Mouse (Mus musculus) regulatory T cell (primary cell): ENCODE data around the gene Prdm11.

Source experiments
- in situ Hi-C: fragments of 300-600 bp; cut with MboI, MseI; formaldehyde crosslinking; loops from one replicate; pipeline ENCODE4 v1.15.1; 2025; ENCODE audit warnings: high pct_unique_total_duplicates

Prdm11 gene

DNA sequence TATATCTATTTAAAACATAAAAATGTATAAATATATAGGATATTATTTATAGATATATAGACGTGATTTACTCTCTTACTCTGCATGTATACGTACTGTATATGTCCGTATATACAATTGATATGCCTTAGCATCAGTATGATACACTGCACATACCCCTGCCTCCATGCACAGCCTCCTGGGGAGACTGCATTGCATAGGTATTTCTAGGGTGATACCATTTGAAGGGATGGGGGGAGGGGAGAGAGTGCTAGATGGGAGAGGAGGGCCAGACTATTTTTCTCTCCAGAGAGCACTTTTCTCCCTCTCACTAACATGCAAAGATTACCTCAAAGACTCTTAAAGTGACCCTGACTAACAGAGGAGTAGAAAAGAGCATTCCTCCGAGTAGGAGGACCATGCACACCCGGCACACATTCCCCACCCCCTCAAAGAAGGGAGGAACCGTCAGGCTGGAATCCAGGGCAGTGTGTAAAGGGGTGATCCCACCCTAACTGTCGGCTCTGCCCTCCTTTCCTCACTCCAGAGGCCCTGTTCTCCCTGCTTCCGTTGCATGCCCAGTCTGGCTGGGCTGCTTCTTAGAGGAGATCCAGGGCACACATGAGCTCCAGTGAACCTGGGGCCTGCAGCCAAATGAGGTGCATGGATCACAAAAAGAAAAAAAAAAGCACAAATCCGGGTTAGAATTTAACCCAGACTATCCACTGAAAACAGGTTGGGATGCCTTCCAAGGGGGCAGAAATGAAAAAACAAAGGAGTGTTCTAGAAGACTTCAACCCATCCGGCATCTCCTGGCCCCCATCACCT is 78.7 kb downstream of the Prdm11 start:
- in situ Hi-C loops, result no loop called here

DNA sequence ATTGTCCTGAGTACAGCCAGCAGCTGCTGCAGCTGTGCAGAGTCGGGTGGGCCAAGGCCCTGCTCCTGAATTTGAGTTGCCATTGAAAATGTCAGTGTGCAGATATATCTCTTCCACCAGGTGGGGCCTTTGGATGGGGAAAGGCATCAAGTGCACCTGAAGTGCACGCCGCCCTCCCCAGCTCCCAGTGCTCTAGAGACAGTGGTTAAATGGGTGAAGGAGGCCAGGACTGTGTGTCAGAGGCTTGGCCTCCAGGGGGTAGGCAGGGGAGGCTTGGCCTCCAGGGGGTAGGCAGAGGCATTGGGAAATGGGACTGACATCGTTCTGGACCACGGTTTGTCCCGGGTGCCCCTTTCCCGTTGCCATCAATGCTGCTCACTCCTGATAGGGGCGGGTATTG is 79.7 kb downstream of the Prdm11 start:
- in situ Hi-C loops, result no loop called here

DNA sequence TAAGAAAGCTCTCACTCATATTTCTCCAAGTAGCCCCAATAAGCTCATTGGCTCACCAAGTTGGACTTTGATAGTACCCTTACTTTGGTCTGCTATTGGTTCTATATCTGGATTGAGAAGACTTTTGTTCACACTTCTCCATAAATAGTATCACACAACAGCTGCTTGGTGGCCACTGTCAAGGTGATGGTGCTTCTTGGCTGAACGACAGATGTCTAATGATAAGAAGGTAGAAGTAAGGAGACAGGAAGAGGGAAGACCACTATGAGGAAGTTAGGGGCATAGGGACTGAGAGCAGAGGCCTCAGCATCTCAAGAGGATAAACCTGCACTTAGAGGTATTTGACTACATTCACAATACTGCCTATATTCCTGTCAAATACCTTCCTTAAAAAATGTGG is 81.6 kb downstream of the Prdm11 start:
- in situ Hi-C loops, result no loop called here

DNA sequence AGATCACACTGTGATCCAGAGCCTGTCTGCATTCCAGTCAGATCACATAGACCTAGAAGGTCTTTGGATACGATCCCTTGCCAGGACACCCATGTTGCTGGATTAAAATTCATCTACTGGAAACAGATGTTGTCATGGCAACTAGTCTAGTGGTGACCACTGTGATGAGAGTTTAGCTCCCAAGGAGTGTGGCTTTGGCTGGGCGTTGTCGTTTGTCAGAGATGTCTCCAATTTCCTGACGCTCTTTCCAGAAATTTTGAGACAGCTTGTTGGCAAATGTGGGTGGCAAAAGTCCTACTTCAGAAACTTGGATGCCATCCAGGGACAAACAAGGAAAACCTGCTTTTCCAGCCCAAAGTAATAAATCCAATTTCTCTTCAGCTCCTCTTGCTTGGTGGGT is 87.3 kb downstream of the Prdm11 start:
- in situ Hi-C loops, result loop anchor here (5.0 kb wide), 1 partner anchor 71 kb away; no protein-coding TSS in a partner anchor

DNA sequence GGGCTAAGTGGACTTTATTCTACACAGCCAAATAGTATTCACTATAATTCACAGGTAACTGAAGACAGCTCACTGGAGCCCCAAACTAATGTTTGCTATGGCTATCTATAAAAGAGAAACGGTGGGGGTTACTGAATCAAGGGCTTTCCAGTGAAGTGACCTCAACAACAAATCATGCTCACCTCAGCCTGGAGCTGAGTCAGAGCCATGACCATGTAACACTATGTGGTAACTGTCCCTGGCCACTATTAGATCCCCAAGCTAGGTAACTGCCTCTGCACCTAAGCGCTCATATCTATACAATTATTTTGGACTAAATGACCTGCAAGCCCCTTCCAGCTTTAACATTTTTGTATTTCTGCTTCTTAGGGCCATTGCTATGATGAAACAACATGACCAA is 89.0 kb downstream of the Prdm11 start:
- in situ Hi-C loops, result loop anchor here (5.0 kb wide), 1 partner anchor 70 kb away; no protein-coding TSS in a partner anchor

DNA sequence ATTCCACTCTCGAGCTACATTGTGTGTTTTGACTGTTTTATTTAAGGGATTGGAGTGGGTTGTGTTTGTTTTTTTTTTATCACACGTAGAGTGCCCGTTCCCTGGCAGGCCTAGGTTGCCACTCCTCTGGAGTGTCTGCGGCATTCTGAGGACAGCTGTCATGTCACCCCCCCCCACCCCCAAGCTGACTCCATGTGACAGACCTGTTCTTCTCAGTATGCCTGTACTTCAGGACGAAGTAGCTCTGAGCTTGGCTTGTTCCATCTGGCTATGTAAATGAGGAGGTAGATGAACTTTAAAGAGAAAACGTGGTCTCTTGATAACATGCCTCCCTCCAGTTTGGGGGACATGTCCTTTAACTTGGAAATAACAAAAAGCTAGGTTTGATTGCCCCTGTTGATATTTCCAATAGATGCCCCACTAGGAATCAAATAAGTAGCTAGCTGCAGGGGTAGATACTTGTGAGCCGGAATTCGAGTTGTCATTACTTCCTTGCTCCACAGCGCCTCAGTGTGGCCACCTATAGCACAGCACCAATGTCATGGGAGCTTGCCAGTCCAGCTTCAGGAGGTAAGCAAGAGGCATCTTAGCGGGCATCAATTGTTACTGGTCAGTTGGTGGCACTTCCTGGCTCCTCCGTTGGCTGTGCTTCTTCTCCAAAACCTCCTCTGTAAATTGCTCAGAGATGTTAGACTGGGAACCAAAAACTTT is 91.4 kb downstream of the Prdm11 start:
- in situ Hi-C loops, result loop anchor here (5.0 kb wide), 2 partner anchors 37 to 67 kb away; partner anchors contain the start of gene Syt13

DNA sequence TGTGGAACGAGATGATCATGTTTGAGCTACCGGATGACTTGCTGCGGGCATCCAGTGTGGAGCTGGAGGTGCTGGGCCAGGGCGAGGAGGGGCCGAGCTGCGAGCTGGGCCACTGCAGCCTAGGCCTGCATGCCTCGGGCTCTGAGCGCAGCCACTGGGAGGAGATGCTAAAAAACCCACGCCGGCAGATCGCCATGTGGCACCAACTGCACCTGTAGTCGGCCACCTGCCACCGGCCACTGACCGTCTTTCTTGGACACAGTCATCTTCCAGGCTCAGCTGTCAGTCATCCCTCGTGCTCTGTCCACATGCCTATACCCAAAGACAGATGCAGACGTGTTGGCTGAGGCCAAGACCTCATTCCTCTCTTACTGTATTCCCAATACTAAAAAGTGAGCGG is 92.5 kb downstream of the Prdm11 start:
- in situ Hi-C loops, result loop anchor here (5.0 kb wide), 1 partner anchor 36 kb away; the partner anchor contains the start of gene Syt13

DNA sequence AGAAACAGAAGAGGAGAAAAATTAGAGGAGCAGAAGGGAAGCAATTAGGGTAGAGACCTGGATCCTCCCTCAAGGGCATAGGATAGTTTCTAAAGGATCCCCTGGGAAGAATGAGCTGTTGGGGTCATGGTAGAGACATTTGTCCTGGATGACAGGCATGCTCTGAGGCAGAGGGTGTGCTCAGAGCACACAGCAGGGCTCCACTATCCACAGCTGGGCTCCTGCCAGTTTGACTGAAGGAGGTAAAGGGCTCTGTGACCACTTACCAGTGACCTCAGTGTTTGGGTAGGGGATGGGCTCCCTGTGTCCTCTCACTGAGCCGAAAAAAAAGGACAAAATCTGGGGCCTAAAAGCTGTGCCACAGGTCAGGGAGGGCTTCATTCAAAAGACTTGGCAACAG is 96.4 kb downstream of the Prdm11 start:
- in situ Hi-C loops, result no loop called here

DNA sequence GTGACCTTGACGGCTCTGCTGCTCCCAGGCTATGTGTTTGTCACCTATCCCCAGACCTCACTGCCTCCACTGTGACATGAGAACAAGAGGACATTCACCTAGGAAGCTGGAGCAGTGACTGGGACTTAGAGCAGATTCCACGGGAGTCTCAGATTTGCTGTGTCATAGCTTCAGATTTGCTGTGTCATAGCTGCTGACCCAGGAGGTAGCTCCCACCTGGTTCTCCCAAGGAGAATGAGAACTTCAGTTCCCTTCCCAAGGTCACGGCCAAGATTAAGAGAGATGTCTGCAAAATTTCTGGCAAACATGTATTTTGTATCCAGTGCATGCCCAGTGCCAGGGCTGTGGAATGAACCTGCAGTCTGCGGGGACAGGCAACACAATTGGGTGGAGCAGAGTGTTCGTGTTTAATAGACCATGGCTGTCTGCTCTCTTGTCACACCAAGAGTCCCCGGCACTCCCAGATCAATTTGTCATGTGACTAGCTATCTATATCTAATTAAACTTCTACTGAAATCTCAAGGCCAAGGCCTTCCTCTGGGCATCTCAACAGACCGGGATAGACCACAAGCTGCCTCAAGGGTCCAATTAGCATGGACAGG is 97.2 kb downstream of the Prdm11 start:
- in situ Hi-C loops, result no loop called here

DNA sequence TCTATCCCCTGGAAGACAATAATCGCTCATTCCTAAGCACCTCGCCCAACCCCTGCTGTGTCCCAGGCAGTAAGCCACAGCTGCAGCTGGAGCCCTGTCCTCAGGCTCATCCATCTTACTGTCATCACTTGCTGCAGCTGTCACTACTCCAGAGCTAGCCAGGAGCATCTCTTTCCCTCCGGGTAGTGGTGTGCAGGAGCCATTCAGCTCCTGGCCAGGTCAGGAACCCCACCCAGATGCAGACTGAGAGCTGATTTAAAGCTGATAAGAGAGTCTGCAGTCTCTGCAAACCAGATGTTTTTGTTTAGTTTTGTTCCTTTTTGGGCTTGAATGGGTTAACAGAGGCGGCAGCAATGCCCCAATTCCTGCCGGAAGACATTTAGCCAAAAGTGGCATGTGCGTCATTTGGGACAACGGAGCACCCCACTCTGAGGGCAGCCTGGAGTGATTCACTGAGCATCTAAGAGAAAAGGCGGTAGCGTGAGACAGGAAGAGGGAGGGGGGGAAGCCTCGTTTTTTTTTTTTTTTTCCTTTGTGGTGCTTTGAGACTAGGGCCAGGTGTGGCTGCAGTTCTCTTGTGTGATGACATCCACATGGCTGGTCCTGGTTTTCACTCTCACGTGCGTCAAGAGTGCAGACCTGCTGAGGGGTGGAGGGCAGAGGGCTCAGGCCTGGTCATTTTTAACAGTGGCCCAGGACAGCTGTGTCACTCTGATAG is 97.8 kb downstream of the Prdm11 start:
- in situ Hi-C loops, result no loop called here

DNA sequence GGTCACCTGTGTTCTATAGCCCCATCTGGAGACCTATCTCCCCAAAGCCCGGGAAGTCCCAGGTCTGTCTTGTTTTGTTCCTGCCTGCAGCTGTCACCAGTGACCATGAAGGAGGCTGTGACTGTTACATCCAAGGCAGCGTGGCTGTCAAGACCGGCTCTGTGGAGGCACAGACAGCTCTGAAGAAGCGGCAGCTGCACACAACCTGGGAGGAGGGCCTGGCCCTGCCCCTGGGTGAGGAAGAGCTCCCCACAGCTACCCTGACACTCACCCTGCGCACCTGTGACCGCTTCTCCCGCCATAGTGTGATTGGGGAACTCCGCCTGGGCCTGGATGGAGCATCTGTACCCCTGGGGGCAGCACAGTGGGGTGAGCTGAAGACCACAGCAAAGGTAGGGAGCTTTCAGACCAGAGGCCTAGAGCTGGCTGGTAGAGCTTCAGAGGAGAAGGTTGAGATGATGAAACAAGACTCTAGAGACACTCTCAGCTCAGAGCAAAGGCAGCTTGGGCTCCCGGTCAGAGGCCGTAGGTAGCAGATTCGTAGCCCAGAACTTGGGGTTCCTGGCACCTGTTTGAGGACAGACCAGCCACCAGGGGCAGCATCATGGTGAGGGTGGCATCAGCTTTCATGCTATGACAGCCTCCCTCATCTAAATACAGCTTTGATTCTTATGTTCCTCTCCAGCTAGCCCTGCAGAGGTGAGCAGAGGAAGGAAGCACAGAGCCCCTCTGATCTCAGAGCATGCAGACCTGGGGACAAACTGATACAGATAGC is 100.0 kb downstream of the Prdm11 start:
- in situ Hi-C loops, result no loop called here

DNA sequence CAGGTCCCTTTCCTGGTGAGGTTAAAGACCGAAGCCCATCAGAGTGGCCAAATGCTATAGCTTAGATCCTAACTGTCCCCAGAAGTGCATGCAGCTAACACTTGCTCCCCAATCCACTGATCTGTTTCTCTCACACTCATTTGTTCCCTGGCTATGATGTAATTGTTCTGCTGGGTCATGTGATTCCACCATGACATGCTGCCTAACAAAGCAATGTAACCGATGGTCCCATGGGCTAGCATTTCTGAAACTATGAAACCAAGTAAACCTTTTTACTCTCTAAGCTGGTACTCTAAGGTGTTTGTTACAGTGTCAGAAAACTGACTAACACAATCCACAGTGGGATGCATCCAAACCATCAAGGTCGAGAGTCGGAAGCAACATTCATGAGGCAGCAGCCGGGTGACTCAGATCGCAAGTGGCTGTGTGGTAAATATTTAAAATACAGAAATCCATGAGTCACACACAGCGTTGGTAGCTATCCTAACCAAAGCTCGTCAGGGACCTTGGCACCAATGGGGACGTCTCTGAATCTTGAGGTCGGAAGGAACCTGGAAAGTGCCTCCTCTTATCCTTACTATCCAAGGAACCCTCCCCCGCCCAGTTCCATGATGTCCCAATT is 100.7 kb downstream of the Prdm11 start:
- in situ Hi-C loops, result no loop called here

DNA sequence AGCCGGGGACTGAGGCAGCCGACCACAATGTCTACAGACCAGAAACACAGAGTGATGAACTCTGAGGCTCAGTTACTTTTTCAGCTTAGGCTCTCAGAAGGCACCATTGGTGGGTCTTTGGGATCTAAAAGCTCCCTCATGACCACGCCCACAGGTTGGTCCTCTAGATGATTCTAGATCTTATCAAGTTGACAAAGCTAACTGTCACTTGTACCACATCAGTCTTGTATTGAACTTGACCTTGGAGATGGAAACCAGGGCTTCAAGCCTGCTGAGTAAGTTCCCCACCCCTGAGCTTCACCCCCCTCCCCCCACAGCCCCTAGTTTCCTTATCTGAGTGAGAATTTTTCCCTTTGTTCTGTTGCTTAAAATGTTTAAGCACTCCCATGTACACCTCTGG is 101.6 kb downstream of the Prdm11 start:
- in situ Hi-C loops, result no loop called here

DNA sequence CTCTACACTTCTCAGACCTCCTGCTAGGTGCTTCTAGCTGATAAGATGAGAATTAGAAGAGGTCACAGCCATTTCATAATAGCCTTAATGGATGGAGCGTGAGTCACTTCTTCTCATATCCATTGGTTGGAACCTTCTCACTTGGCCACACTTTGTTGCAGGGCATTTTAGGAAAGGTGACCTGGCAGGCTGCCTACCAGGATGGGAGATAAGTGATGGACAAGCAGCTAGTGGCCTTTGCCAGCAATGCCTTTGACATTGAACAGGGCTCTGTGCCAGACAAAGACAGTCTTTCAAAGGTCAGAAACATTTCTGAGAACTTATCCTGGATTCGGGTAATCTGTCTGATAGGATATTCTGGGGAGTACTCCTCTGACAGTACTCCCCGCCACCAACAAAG is 102.6 kb downstream of the Prdm11 start:
- in situ Hi-C loops, result no loop called here

DNA sequence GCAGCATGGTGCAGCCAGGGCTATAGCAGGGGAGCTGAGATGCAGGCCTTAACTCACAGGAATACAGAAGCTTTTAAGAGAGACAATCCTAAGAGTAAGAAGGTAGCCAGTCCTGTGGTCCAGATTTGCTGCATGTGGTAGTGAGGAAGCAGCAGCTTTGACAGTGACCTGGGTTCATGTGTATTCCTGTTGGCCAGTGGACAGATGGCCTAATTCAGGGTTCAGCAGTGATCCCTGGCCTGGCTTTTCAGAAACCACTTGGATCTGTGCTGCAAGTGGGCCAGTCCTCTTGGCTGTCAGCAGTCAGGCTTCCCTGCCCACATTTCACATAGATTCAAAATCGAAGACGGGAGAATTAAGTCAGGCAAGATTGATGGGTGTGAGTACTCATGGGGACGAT is 104.5 kb downstream of the Prdm11 start:
- in situ Hi-C loops, result no loop called here

DNA sequence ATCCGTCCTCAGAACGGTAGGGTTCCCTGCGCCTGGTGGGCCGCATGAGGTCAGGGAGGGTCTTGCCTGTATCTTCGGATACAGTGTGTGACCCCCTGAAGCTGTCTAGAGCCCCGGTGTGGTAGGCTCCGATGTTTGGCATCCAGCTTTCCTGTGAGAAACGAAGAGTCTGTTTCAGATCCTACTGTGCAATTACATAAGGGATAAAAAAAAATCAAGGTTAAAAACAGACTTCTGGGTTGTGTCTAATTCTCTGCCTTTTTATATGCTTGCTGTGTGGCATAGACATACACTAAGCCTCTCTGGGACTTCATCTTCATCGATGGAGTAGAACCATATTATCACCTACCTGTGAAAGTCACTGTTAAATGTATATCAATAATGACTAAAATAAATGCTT is 105.0 kb downstream of the Prdm11 start:
- in situ Hi-C loops, result no loop called here

DNA sequence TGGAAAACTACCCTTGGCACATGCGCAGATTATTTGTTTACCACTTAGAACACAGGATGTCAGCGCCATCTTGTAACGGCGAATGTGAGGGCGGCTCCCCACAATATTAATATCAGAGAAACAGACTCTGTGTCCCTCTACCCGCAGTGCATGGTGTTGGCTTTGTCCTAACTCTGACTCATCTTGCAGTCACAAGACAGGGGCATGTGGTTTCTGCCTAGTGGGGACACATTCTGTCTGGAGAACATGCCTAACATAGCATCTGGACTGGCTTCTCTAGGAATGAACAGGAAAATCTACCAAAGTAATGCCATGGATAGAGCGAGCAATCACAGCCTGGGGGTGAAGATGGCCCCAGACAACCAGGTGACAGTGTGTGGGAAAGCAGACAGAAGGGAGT is 107.1 kb downstream of the Prdm11 start:
- in situ Hi-C loops, result no loop called here

DNA sequence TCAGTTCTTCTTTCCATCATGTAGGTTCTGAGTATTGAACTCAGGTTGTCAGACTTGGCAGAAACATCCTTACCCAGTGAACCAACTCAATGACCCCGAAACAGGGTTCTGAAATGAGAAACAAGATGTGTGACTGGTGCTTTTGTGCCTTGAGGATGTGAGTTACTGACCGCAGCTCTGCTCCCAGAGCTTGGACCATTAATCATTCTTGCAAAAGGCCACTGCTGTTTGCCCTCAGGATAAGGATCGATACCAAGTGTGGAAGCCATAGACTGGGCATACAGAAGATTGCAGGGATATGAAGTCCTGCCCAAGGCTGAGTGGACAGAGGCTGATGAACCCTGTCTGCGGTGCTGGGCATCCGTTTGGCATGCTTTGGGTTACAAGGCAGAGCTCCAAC is 107.9 kb downstream of the Prdm11 start:
- in situ Hi-C loops, result no loop called here

DNA sequence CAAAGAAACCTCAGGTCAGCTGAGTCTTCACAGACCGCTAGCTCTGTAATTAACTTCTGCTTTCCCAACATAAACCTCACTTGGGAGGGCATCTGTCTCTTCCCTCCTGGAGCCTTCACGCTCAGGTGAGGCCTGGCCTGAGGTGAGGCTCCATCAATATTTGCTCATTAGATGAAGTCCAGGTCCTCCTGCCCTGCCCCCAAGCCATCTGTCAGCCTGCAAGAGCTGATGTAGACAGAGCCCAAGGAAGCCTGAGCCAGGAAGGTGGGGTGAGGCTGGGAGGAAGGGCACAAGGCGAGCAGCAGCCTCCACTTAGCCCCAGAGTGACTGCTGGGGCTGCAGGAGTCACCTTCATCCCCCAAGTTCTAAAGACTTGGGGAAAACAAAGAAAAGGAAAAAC is 110.5 kb downstream of the Prdm11 start:
- in situ Hi-C loops, result no loop called here

DNA sequence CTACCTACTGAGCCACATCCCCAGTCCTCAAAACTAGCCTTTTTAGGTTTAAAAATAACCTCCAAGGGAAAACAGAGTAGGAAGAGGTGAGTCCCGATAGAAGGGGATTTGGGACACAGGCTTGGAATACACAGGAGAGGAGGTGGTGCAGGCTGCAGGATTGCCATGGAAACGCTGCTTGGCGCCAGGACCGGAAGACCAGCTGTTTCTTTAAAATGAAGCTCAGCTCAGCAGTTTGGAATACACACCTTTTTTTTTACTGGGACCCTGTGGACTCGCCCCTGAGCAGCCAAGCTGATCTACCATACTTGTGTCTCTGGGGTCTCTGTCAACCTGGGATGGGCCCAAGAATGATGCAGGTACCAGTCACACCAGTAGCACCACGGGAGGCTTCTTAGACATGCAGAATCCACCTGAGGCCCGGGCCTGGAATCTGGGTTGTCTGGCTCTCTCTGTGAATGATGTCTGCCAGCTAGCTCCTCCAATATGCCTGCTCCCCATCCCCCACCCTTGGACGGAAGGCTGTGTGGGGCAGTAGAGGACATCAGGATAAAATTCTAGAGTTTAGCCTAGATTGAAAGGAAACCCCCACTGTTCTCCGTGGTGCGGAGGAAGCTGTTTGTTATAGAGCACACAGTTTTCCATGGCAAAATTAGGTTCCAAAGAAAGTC is 111.5 kb downstream of the Prdm11 start:
- in situ Hi-C loops, result no loop called here
